Mouse (Mus musculus): ENCODE measurements at regions not wholly inside any gene's neighbourhood (a gene's known extent, or its start where the extent isn't known, plus 50 kb on each side); places are given as distances from the start of the nearest gene placed in this dataset.

GRCm38 (mm10) chrX:60833456-60833855 is 59.8 kb downstream of the Sox3 start:
- no peak for DNase-seq (ENCODE audit: low spot score)

- DNase-seq (ENCODE audit: low spot score) = peak; percentile 57
Measured at GRCm38 (mm10) chrX:60831330-60832027, 61.8 kb downstream of the Sox3 start.

- DNase-seq (ENCODE audit: low spot score) = no peak
Measured at GRCm38 (mm10) chrX:60825181-60826080, 67.8 kb downstream of the Sox3 start.

- DNase-seq (ENCODE audit: low spot score) = no peak
Measured at GRCm38 (mm10) chrX:60798567-60798966, 94.7 kb downstream of the Sox3 start.

- DNase-seq (ENCODE audit: low spot score) = no peak
Measured at GRCm38 (mm10) chrX:60780766-60781165, 112.5 kb downstream of the Sox3 start.

- no peak for DNase-seq (ENCODE audit: low spot score)
Measured at GRCm38 (mm10) chrX:60780161-60780560, 113.1 kb downstream of the Sox3 start.

- no peak for DNase-seq (ENCODE audit: low spot score)
Measured at GRCm38 (mm10) chrX:60773645-60774044, 119.6 kb downstream of the Sox3 start.

- no peak for DNase-seq (ENCODE audit: low spot score)
Measured at GRCm38 (mm10) chrX:60772439-60772838, 120.8 kb downstream of the Sox3 start.

GRCm38 (mm10) chrX:60750456-60750855 is 142.8 kb downstream of the Sox3 start:
- DNase-seq (ENCODE audit: low spot score) = no peak

- DNase-seq (ENCODE audit: low spot score) = no peak
Measured at GRCm38 (mm10) chrX:60743971-60744370, 149.3 kb downstream of the Sox3 start.

GRCm38 (mm10) chrX:60743020-60743707 is 150.1 kb downstream of the Sox3 start:
- no peak for DNase-seq (ENCODE audit: low spot score)

GRCm38 (mm10) chrX:60719428-60720151 is 127.1 kb upstream of the Atp11c start:
- peak; percentile 67 for DNase-seq (ENCODE audit: low spot score)

- DNase-seq (ENCODE audit: low spot score) = peak; percentile 3
Measured at GRCm38 (mm10) chrX:60718794-60719193, 126.3 kb upstream of the Atp11c start.

- peak; percentile 19 for DNase-seq (ENCODE audit: low spot score)
Measured at GRCm38 (mm10) chrX:60718156-60718769, 125.8 kb upstream of the Atp11c start.

GRCm38 (mm10) chrX:60681036-60681706 is 88.7 kb upstream of the Atp11c start:
- no peak for DNase-seq (ENCODE audit: low spot score)

- DNase-seq (ENCODE audit: low spot score) = no peak
Measured at GRCm38 (mm10) chrX:60644726-60645318, 52.3 kb upstream of the Atp11c start.
